Mouse (Mus musculus) lung, postnatal 0 days (tissue): Measurements from ENCODE around the gene Slc44a3.

Experiments used
- CTCF ChIP-seq: IDR thresholded peaks from 2 replicates; pipeline ENCODE4 v1.5.1; 2016; ENCODE audit warnings: antibody characterized with exemption, mild to moderate bottlenecking
- EP300 ChIP-seq: IDR thresholded peaks from 2 replicates; pipeline ENCODE4 v1.6.1; 2016; ENCODE audit warnings: antibody characterized with exemption, mild to moderate bottlenecking, control low read depth

DNA sequence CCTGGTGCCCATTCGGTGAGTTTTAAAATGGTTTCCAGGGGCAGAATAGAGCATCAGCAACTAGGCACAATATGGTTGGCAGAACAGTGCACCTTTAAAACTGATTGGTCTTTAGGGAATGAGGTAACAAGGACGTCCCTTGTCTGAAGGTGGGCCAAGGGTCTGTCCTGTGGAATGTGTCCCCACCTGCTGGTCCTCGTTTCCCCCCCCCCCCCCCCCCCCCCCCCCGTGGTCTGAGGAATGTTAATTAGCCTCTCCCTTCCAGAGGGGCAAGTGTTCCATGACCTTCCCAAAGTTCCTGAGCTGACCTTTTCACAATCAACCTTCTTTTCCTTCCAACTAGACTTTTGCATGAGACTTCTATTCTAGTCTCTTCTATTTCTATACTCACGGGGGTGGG, 46.5 kb upstream of the Slc44a3 start:
- TF ChIP-seq CTCF = no peak
- TF ChIP-seq EP300 = no peak
